Mouse (Mus musculus) thymus, adult 18-20 months (tissue): ENCODE results near the gene Hapln1.

Experiments
- DNase-seq, 2 experiments: peaks; one replicate each; pipeline ENCODE4 v3.0.0; 2022; ENCODE audit warnings: mixed read lengths in 2 of 2

Hapln1 gene

GRCm38 (mm10) chr13:89603336-89603735, 63.7 kb downstream of the Hapln1 start:
- no peak for DNase-seq

GRCm38 (mm10) chr13:89607399-89607798, 67.8 kb downstream of the Hapln1 start:
- no peak for DNase-seq

GRCm38 (mm10) chr13:89619064-89619463, 79.5 kb downstream of the Hapln1 start:
- no peak for DNase-seq

- DNase-seq: no peak
These were observed 94.6 kb downstream of the Hapln1 start for GRCm38 (mm10) chr13:89634137-89634683.

- no peak for DNase-seq
These were observed 97.4 kb downstream of the Hapln1 start for GRCm38 (mm10) chr13:89637012-89637411.

GRCm38 (mm10) chr13:89645589-89645988, 106.0 kb downstream of the Hapln1 start:
- DNase-seq: no peak

GRCm38 (mm10) chr13:89652773-89653172, 113.2 kb downstream of the Hapln1 start:
- no peak for DNase-seq

GRCm38 (mm10) chr13:89653279-89653678, 113.7 kb downstream of the Hapln1 start:
- no peak for DNase-seq

GRCm38 (mm10) chr13:89657046-89657445, 117.5 kb downstream of the Hapln1 start:
- DNase-seq: no peak
